Mouse (Mus musculus) gastrocnemius, adult 8-10 months (tissue): ENCODE data around the gene Rpp14. TPM values are rescaled to one million over a fixed set of nuclear protein-coding genes. Genes with fewer than 3 reads are reported as not detected.

Experiments
- DNase-seq, 2 experiments: peaks; one replicate each; pipeline ENCODE4 v3.0.0; 2022; ENCODE audit warnings: low spot score in 2 of 2
- total RNA-seq, 4 experiments: library from RNA; stranded (reverse); gene quantifications; 2 replicates each; pipeline ENCODE4 v1.2.4; 2022

The Rpp14 gene
- 10 to 100 TPM; 31.3 to 35.1 (median 33.2) TPM for total RNA-seq

GRCm38 (mm10) chr14:8080165-8080679 is at the start of gene Rpp14:
Gene Rpp14, plus strand, starts transcription at chr14:8080367.
- peak; percentile 89 to 91 for DNase-seq

DNA sequence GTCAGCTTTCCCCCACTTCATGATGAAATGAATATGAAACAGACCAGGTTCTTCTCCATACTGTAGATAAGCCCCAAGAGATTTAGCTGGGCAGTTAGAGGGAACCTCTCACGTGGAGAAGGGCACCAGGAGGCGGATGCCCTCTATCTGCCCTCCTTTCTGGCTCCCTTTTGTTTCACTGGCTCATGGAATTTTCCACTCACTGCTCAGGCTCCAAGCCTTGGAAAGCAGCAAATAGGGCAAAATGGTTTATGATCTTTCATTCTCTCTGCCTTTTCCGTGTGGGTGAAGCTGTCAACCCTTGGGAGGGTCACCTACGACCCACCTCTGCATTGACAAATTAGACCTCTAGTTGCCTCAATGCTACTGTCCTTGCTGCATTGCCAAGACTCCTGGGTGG is 49.6 kb upstream of the Rpp14 start:
- DNase-seq = no peak

DNA sequence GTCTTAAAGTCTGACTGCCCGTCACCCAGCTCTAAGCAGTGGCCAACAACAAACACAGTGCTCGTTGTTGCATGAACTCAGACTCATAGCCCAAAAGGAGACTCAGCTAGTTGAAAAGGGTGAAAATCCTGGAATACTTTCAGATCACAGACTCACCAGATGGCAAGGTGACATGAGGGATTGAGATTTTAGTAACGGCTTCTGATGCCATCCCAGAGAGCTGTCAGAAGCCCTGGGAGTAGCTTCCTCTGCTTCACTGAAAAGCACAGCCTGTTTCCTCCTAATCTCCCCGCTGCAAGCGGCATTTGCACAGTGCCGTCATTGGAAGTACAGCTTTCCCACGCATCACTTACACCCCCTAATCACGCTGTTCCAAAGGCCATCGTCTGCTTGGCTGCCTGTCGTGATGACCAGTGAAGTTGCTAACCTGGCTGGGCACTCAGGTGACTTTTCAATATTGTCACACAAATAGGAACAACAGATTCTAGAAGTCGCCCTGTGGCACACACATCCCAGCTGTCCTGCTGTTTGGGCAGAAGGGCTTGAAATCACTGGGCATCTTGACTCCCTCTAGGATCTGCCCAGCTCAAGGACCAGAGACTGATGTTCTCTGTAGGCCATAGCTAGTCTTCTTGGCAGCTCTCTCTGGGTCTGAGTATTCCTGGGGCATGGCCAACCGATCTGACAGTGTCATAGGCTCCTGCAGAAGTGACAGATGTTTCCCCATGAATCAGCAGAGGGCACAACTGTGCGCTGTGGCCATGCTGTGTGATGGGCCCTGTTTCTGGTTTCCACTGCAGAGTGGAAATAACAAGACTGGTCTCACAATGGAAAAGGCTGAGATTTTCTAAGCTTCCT is 47.9 kb upstream of the Rpp14 start:
- no peak for DNase-seq

GRCm38 (mm10) chr14:8034561-8034960 is 45.6 kb upstream of the Rpp14 start:
- DNase-seq = no peak

DNA sequence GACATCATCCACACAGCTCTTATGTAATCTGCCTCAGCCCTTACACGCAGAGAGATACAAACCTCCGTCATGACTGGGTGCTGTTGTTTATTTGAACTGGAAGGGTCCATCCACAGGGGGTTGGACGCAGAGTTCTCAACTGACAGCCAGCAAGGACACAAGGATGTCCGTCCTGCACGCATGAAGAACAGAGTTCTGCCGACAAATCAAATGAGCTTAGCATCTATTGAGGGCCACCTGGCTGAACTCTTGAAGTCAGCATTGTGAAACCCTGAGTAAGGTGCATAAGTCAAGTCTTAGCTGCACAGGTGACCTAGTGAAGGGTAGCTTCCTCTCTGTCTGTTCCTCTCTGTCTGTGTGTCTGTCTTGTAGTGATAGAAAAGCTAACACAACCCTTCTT is 44.2 kb upstream of the Rpp14 start:
- DNase-seq = no peak

- no peak for DNase-seq
These were observed 43.8 kb upstream of the Rpp14 start for GRCm38 (mm10) chr14:8036406-8036805.

DNA sequence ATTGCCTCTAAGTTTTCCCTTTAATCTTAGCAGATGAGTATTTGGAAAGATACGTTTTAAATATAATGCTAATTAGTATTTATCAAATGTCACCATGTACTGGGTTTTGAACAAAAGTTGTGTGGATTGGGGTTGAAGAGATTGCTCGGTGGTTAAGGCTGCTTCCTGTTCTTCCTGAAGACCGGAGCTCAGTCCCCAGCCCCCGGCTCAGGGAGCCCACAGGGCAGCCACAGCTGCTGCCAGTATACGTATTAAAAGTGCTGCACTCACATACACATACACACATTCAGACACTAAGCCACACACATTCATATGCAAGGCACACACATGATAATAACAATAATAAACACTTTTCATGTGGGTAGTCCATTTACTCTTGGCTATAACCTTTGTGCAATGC is 42.0 kb upstream of the Rpp14 start:
- DNase-seq = no peak

- DNase-seq = peak; percentile 73 to 85
These were observed 41.2 kb upstream of the Rpp14 start for GRCm38 (mm10) chr14:8038791-8039448.

- no peak for DNase-seq
These were observed 40.0 kb upstream of the Rpp14 start for GRCm38 (mm10) chr14:8040179-8040578.

- DNase-seq = no peak
These were observed 39.1 kb upstream of the Rpp14 start for GRCm38 (mm10) chr14:8040911-8041678.

- DNase-seq = no peak
These were observed 38.0 kb upstream of the Rpp14 start for GRCm38 (mm10) chr14:8042120-8042519.

DNA sequence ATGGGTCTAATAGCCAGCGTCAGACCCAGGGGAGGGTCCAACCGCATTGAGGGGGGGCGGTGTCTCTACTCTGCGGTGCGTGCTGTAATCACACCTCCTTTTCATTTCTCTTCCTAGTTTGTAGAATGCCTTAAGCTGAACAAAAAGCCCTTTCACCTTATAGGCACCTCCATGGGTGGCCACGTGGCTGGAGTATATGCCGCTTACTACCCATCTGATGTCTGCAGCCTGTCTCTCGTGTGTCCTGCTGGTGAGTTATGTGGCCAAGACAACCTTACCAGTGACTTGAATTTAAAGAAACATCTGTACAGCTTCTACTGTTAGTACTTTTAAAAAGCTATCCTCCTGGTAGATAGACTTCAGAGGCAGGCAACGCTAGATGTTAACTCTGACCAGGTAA is 37.6 kb upstream of the Rpp14 start:
- DNase-seq = no peak

DNA sequence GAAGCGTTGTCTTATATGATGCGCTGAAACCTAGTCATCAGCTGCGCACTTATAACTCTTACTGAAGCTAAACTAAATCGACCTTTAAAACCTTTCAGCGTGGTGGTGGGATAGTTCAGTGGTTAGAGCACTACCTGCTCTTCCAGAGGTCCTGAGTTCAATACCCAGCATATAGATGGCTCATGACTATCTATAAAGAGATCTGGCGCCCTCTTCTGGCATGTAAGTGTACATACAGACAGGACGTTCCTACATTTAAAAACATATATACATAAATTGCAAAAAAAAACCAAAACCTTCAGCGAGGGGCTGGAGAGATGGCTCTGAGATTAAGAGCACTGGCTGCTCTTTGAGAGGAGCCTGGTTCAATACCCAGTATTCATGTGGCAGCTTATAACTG is 35.8 kb upstream of the Rpp14 start:
- no peak for DNase-seq

DNA sequence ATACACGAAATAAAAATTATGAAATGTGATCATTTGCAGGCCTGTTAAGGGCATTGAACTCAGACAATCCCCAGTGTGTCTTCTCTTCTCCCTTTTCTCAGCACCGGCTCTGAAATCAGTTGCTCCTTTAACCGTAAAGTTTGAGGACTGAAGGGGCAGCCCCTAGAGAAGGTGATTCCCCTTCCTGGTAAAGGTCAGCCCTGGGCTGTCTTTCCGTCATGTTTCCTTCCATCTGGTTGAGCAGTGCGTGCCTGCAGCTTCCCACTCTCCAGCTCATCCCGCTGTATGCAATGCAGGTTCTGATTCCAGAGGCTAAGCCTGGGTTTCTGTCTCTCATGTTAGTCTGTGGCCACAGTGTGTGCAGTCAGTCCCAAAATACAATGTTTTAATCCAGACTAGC is 35.4 kb upstream of the Rpp14 start:
- DNase-seq = no peak

GRCm38 (mm10) chr14:8045187-8045846 is 34.9 kb upstream of the Rpp14 start:
- DNase-seq = no peak

DNA sequence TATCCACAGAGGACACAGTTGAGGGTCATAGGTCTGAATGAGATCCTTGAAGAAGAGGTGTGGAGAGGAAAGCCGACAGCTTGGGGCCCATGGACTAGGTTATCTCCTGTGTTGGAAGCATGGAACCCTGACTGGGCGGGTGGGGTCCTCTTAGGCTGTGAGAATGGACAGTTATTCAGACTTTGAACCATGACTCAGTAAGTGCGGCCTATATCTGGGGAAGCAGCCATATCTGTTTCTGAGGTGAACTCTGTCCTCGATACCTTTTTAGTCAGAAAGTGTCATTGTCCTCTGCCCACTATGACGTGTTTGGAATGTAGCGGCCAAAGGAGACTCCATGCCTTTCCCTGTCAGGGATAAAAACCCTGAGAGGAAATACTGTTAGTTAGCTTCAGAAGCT is 33.3 kb upstream of the Rpp14 start:
- no peak for DNase-seq

GRCm38 (mm10) chr14:8049334-8049733 is 30.8 kb upstream of the Rpp14 start:
- no peak for DNase-seq

GRCm38 (mm10) chr14:8051869-8052268 is 28.3 kb upstream of the Rpp14 start:
- no peak for DNase-seq

GRCm38 (mm10) chr14:8052661-8053060 is 27.5 kb upstream of the Rpp14 start:
- no peak for DNase-seq

DNA sequence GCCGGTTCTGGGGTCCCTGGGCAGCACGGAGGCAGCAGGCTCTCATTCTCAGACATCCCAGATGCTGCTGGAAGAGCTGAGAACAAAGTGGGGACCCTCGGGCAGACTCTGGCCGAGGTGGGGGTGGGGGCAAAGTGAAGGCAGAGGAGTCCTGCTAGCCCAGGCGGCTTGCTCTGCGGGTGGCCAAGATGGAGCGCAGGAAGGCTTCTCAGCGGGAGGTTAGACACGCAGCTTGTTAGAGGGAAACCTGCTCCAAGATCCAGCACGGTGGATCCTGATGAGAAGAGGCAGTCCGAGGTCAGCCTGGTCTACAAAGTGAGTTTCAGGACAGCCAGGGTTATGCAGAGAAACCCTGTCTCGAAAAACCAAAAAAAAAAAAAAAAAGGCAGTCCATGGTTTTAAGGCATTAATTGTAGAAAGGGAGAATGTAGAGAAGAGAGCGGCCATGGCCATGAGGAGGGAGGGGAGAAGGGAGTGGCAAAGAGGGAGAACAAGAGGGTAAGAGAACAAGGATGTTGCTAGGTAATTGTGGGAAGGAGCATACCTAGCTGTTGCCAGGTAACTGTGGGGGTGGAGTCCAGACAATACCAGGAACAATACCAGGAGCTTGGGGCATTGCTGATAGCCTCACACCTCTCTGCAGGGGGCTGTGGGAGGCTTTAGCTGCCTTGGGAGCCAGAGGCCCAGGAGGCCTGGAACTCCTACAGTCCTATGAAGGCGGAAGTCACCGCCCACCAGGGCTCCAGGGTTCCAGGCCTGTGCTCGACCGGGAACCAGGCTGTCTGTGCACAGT is 25.7 kb upstream of the Rpp14 start:
- DNase-seq = no peak

DNA sequence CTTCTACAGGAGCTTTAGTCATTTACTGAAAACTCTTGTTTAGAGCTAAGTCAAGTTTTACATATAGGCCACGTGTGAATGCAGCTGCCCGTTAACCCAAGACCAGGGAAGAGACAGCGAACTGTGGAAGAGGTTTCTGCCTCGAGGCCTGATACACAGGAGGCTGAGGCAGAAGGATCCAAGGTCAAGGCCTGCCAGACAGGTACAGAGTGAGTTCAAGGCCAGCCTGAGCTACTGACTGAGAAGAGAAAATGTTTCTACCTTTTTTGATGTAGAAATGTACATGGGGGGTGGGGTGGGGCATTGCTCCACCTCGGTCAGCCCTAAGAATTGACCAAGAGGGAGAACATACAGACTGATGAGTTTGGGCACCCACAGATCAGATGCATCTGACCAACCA is 24.1 kb upstream of the Rpp14 start:
- DNase-seq = no peak
